Mouse (Mus musculus): ENCODE results near the gene Entr1.
A peak's percentile ranks its signal among the peaks of the same experiment; 100 is the strongest.
"Not testable (repeated sequence)": the region's sequence is repeated elsewhere in the genome, so short reads cannot be mapped to it uniquely, and the experiment has no call there.

Gene Entr1

GRCm38 (mm10) chr2:26387713-26388112 is 1.4 kb downstream of the Entr1 start:
- DNase-seq = peak; percentile 69

- DNase-seq = not testable (repeated sequence)
These were observed 8.2 kb downstream of the Entr1 start for GRCm38 (mm10) chr2:26380871-26381270.

GRCm38 (mm10) chr2:26380131-26380771 is 8.9 kb downstream of the Entr1 start, which contains the start of gene Snapc4:
Gene Snapc4, minus strand, starts transcription at chr2:26380653.
- DNase-seq = peak; percentile 85

- no peak for DNase-seq
These were observed 16.7 kb downstream of the Entr1 start for GRCm38 (mm10) chr2:26372396-26372795.

- DNase-seq = no peak
These were observed 20.5 kb downstream of the Entr1 start for GRCm38 (mm10) chr2:26368572-26368971.

- no peak for DNase-seq
These were observed 21.2 kb downstream of the Entr1 start for GRCm38 (mm10) chr2:26367911-26368310.

GRCm38 (mm10) chr2:26364738-26365465 is 24.2 kb downstream of the Entr1 start:
- no peak for DNase-seq

GRCm38 (mm10) chr2:26363481-26363880 is 25.6 kb downstream of the Entr1 start:
- DNase-seq = no peak

- no peak for DNase-seq
These were observed 26.1 kb downstream of the Entr1 start for GRCm38 (mm10) chr2:26362991-26363390.

- DNase-seq = no peak
These were observed 28.3 kb downstream of the Entr1 start, which contains the start of gene Card9 for GRCm38 (mm10) chr2:26360772-26361171. Gene Card9, minus strand, starts transcription at chr2:26360918.

- no peak for DNase-seq
These were observed 29.1 kb downstream of the Entr1 start for GRCm38 (mm10) chr2:26359983-26360382.

- DNase-seq = no peak
These were observed 30.3 kb downstream of the Entr1 start for GRCm38 (mm10) chr2:26358667-26359320.

- DNase-seq = peak; percentile 87
These were observed 31.6 kb downstream of the Entr1 start for GRCm38 (mm10) chr2:26357484-26357883.

GRCm38 (mm10) chr2:26356678-26357077 is 32.4 kb downstream of the Entr1 start:
- no peak for DNase-seq

GRCm38 (mm10) chr2:26356231-26356630 is 32.9 kb downstream of the Entr1 start:
- DNase-seq = no peak

GRCm38 (mm10) chr2:26354401-26354800 is 34.7 kb downstream of the Entr1 start:
- no peak for DNase-seq

- no peak for DNase-seq
These were observed 35.8 kb downstream of the Entr1 start for GRCm38 (mm10) chr2:26353066-26353980.

GRCm38 (mm10) chr2:26352291-26352910 is 36.7 kb downstream of the Entr1 start:
- DNase-seq = no peak

GRCm38 (mm10) chr2:26351358-26352290 is 37.5 kb downstream of the Entr1 start, which contains the start of gene Dnlz:
Gene Dnlz, minus strand, starts transcription at chr2:26352110.
- DNase-seq = peak; percentile 90

- no peak for DNase-seq
These were observed 40.9 kb downstream of the Entr1 start for GRCm38 (mm10) chr2:26348241-26348640.
